Mouse (Mus musculus): ENCODE results near the gene Nop53. TPM values are rescaled to one million over a fixed set of nuclear protein-coding genes. Genes with fewer than 3 reads are reported as not detected.

Gene Nop53
- polyA plus RNA-seq, 1 experiment from 2014 or later, result 111 TPM

GRCm38 (mm10) chr7:15906602-15907001, 39.3 kb downstream of the Nop53 start:
- no peaks in the 10 kb centered on the region for H3K4me1 ChIP-seq (ENCODE audit: control insufficient read depth, insufficient read depth, low read depth, low read length)
- no peaks in the 10 kb centered on the region for H3K9me3 ChIP-seq (ENCODE audit: control insufficient read depth, low read length)
- WGBS, result 94% methylated on average over 1 of the region's 1 CpGs

GRCm38 (mm10) chr7:15905861-15906260, 40.0 kb downstream of the Nop53 start:
- H3K27me3 ChIP-seq (replicated peaks; ENCODE audit: control insufficient read depth, insufficient read depth, low read length), result no peaks in the 10 kb centered on the region
- no peaks in the 10 kb centered on the region for H3K4me1 ChIP-seq (ENCODE audit: control insufficient read depth, insufficient read depth, low read depth, low read length)
- WGBS, result 79% methylated on average over 7 of the region's 7 CpGs
- no peak overlapping the region for H3K9ac ChIP-seq (ENCODE audit: low read depth, low read length)
- H3K4me2 ChIP-seq (ENCODE audit: low read length), result no peak overlapping the region
- no peak overlapping the region for H3K4me3 ChIP-seq (ENCODE audit: low read length)
- no peaks in the 10 kb centered on the region for H3K36me3 ChIP-seq (ENCODE audit: control insufficient read depth, insufficient read depth, low read length)
- no peak for ATAC-seq
- H3K9me3 ChIP-seq (ENCODE audit: control insufficient read depth, low read length), result no peaks in the 10 kb centered on the region
- H3K27ac ChIP-seq (ENCODE audit: low read depth, low read length), result no peak overlapping the region

More at GRCm38 (mm10) chr7:15906602-15907001, 39.3 kb downstream of the Nop53 start:
- Histone ChIP-seq H3K27ac (ENCODE audit: low read depth, low read length) (no peak overlapping the region), H3K4me3 (ENCODE audit: low read length) (no peak overlapping the region), H3K9ac (ENCODE audit: low read depth, low read length) (no peak overlapping the region), H3K27me3 (replicated peaks; ENCODE audit: control insufficient read depth, insufficient read depth, low read length) (no peaks in the 10 kb centered on the region), H3K4me2 (ENCODE audit: low read length) (no peak overlapping the region), H3K36me3 (ENCODE audit: control insufficient read depth, insufficient read depth, low read length) (no peaks in the 10 kb centered on the region)
- no peak for ATAC-seq

- no peak overlapping the region for H3K9ac ChIP-seq (ENCODE audit: low read depth, low read length)
- no peaks in the 10 kb centered on the region for H3K36me3 ChIP-seq (ENCODE audit: control insufficient read depth, insufficient read depth, low read length)
- no peak overlapping the region for H3K4me3 ChIP-seq (ENCODE audit: low read length)
- H3K9me3 ChIP-seq (ENCODE audit: control insufficient read depth, low read length), result no peaks in the 10 kb centered on the region
- H3K4me1 ChIP-seq (ENCODE audit: control insufficient read depth, insufficient read depth, low read depth, low read length), result no peaks in the 10 kb centered on the region
- no peaks in the 10 kb centered on the region for H3K27me3 ChIP-seq (replicated peaks; ENCODE audit: control insufficient read depth, insufficient read depth, low read length)
- H3K4me2 ChIP-seq (ENCODE audit: low read length), result no peak overlapping the region
- no peak for ATAC-seq
- WGBS, result 85% methylated on average over 9 of the region's 9 CpGs
- no peak overlapping the region for H3K27ac ChIP-seq (ENCODE audit: low read depth, low read length)
These were observed 44.4 kb downstream of the Nop53 start for GRCm38 (mm10) chr7:15901366-15902048.

GRCm38 (mm10) chr7:15894251-15894650, 51.6 kb downstream of the Nop53 start:
- no peaks in the 10 kb centered on the region for H3K4me1 ChIP-seq (ENCODE audit: control insufficient read depth, insufficient read depth, low read depth, low read length)
- H3K9ac ChIP-seq (ENCODE audit: low read depth, low read length), result no peak overlapping the region
- H3K27me3 ChIP-seq (replicated peaks; ENCODE audit: control insufficient read depth, insufficient read depth, low read length), result no peaks in the 10 kb centered on the region
- no peaks in the 10 kb centered on the region; the same call in 1 of the 2 replicates for H3K9me3 ChIP-seq (ENCODE audit: control insufficient read depth, low read length)
- no peak overlapping the region for H3K27ac ChIP-seq (ENCODE audit: low read depth, low read length)
- H3K4me3 ChIP-seq (ENCODE audit: low read length), result no peak overlapping the region
- 75% methylated on average over 1 of the region's 1 CpGs for WGBS
- H3K4me2 ChIP-seq (ENCODE audit: low read length), result no peak overlapping the region
- no peak for ATAC-seq
- H3K36me3 ChIP-seq (ENCODE audit: control insufficient read depth, insufficient read depth, low read length), result no peaks in the 10 kb centered on the region

Other genes with a start within 250 kb of the Nop53 start
- gene Obox5, start 195.9 kb downstream of the Nop53 start, polyA plus RNA-seq (2015; fragmentation: Nextera tagmentation; extraction: Ambion mirVana), result not detected in 2 replicates
- gene Obox6, start 106.4 kb downstream of the Nop53 start, polyA plus RNA-seq (2015; fragmentation: Nextera tagmentation; extraction: Ambion mirVana), result not detected in 2 replicates
- gene Crx, start 66.1 kb downstream of the Nop53 start, polyA plus RNA-seq (2015; fragmentation: Nextera tagmentation; extraction: Ambion mirVana), result not detected in 2 replicates
- not detected in 2 replicates for gene Crxos, start 63.5 kb downstream of the Nop53 start, polyA plus RNA-seq (2015; fragmentation: Nextera tagmentation; extraction: Ambion mirVana)
- 1,540 and 1,671 TPM in 2 replicates for gene Selenow, start 23.7 kb downstream of the Nop53 start, polyA plus RNA-seq (2015; fragmentation: Nextera tagmentation; extraction: Ambion mirVana)
- gene Ehd2, start 21.5 kb upstream of the Nop53 start, polyA plus RNA-seq (2015; fragmentation: Nextera tagmentation; extraction: Ambion mirVana), result 5.6 and 9.5 TPM in 2 replicates
- 5.0 and 6.9 TPM in 2 replicates for gene Bicra, start 101.8 kb upstream of the Nop53 start, polyA plus RNA-seq (2015; fragmentation: Nextera tagmentation; extraction: Ambion mirVana)
- 0.09 and 0.16 TPM in 2 replicates for gene Zfp541, start 115.7 kb upstream of the Nop53 start, polyA plus RNA-seq (2015; fragmentation: Nextera tagmentation; extraction: Ambion mirVana)
- gene Napa, start 152.4 kb upstream of the Nop53 start, polyA plus RNA-seq (2015; fragmentation: Nextera tagmentation; extraction: Ambion mirVana), result 236 and 255 TPM in 2 replicates
- gene Kptn, start 173.8 kb upstream of the Nop53 start, polyA plus RNA-seq (2015; fragmentation: Nextera tagmentation; extraction: Ambion mirVana), result 48.3 and 49.8 TPM in 2 replicates
- 1.1 and 1.2 TPM in 2 replicates for gene Slc8a2, start 183.8 kb upstream of the Nop53 start, polyA plus RNA-seq (2015; fragmentation: Nextera tagmentation; extraction: Ambion mirVana)
- gene Meis3, start 229.0 kb upstream of the Nop53 start, polyA plus RNA-seq (2015; fragmentation: Nextera tagmentation; extraction: Ambion mirVana), result 96.6 and 122 TPM in 2 replicates